In genomic region chr1:10852934-10853333, GRCm38 (mm10) we compare ENCODE assay signal across 21 mouse cellular contexts.
DNase-seq lines count a peak whose midpoint lies in the region; ATAC-seq and TF ChIP-seq lines count a peak whose summit lies in the region.
"Had no signal": no experiment of that assay in that cellular context is flagged by ENCODE, and none has a peak within 500 bp of the region (broad histone marks: within the 10 kb centered on the region; RNA-seq: fewer than 3 reads in every experiment).

No protein-coding gene starts in this region.

- H3K9ac ChIP-seq in ES-Bruce4 (ENCODE audit: low read depth, poor library complexity, severe bottlenecking) (no peak overlapping the region), ES-E14 (ENCODE audit: insufficient read depth, low read depth, low read length, poor library complexity, severe bottlenecking) (no peak overlapping the region)
- H3K9ac ChIP-seq in kidney, embryonic 14.5 days (ENCODE audit: low read depth, low read length) = no peak overlapping the region
- H3K9ac ChIP-seq: embryonic facial prominence, embryonic 12.5 days; forebrain, embryonic 13.5 days; forebrain, embryonic 15.5 days; forebrain, postnatal 0 days had no signal

- no peak for TF ChIP-seq EP300 in ES-Bruce4 (IDR thresholded peaks at IDR 0.05; ENCODE audit: insufficient read depth, low read depth, low read length)

- DNase-seq in ES-E14 (ENCODE audit: low read depth, low spot score) = peak; percentile 70
- DNase-seq in ZHBTc4 (ENCODE audit: low read depth, low spot score) = peak; percentile 90
- no peak for DNase-seq in midbrain, embryonic 10.5 days (ENCODE audit: low spot score)
- DNase-seq: adrenal gland, adult 2 months; adrenal gland, postnatal 14 days; adrenal gland, postnatal 36 days; B cell, adult 2 months; cerebellum, adult 11-12 months; cerebellum, adult 2 months; cerebellum, adult 9-10 months; cerebellum, postnatal 10 days; cerebellum, postnatal 25 days; forebrain, postnatal 0 days had no signal

- in situ Hi-C loops in ES-E14 (cut with MboI; ENCODE audit: low sequenced_read_pairs in 2 of 2, unreplicated experiment in 2 of 2) = no loop called here

- H3K4me1 ChIP-seq in ES-Bruce4 (ENCODE audit: control insufficient read depth, insufficient read depth, low read length) (peaks cover 1% of the 10 kb centered on the region), ES-E14 (ENCODE audit: control insufficient read depth in 2 of 2, insufficient read depth in 2 of 2, low read length in 2 of 2, poor library complexity in 1 of 2) (peaks cover 2 to 9% of the 10 kb centered on the region in 2 experiments; a peak in 1 of 4 replicates)
- peaks cover 8% of the 10 kb centered on the region; the same call in 1 of the 2 replicates for H3K4me1 ChIP-seq in midbrain, embryonic 10.5 days
- no peaks in the 10 kb centered on the region for H3K4me1 ChIP-seq in kidney, embryonic 14.5 days (ENCODE audit: control insufficient read depth, insufficient read depth, low read length)
- H3K4me1 ChIP-seq: embryonic facial prominence, embryonic 10.5 days; embryonic facial prominence, embryonic 12.5 days; forebrain, embryonic 13.5 days; forebrain, embryonic 15.5 days had no signal

- no peak for TF ChIP-seq CTCF in ES-Bruce4 (IDR thresholded peaks at IDR 0.05; ENCODE audit: low read depth, low read length)

- peaks cover 6% of the 10 kb centered on the region; the same call in 1 of the 2 replicates for H3K9me3 ChIP-seq in ES-Bruce4 (replicated peaks; ENCODE audit: control insufficient read depth, insufficient read depth, low read length, poor library complexity, severe bottlenecking)
- no peaks in the 10 kb centered on the region for H3K9me3 ChIP-seq in ES-E14 (ENCODE audit: control insufficient read depth, insufficient read depth, low read depth, low read length)
- no peaks in the 10 kb centered on the region for H3K9me3 ChIP-seq in midbrain, embryonic 10.5 days (replicated peaks)
- no peaks in the 10 kb centered on the region for H3K9me3 ChIP-seq in kidney, embryonic 14.5 days (ENCODE audit: control insufficient read depth, low read length)
- H3K9me3 ChIP-seq: embryonic facial prominence, embryonic 10.5 days; embryonic facial prominence, embryonic 12.5 days; forebrain, embryonic 13.5 days; forebrain, embryonic 15.5 days had no signal

- H3K27me3 ChIP-seq in ES-Bruce4 (ENCODE audit: control insufficient read depth, insufficient read depth, low read length, poor library complexity, severe bottlenecking) = no peaks in the 10 kb centered on the region
- no peaks in the 10 kb centered on the region for H3K27me3 ChIP-seq in midbrain, embryonic 10.5 days (ENCODE audit: low read depth, poor library complexity, severe bottlenecking)
- H3K27me3 ChIP-seq in kidney, embryonic 14.5 days (ENCODE audit: control insufficient read depth, insufficient read depth, low read length) = no peaks in the 10 kb centered on the region
- H3K27me3 ChIP-seq: CH12.LX; embryonic facial prominence, embryonic 12.5 days; forebrain, embryonic 13.5 days; forebrain, embryonic 15.5 days had no signal

- 73% methylated on average over 2 of the region's 2 CpGs for WGBS in midbrain, embryonic 10.5 days
- WGBS in kidney, embryonic 14.5 days = 86% methylated on average over 2 of the region's 2 CpGs

- H3K27ac ChIP-seq in ES-Bruce4 (ENCODE audit: insufficient read depth, low read length) = peak overlapping the region; percentile 82
- H3K27ac ChIP-seq in ES-E14 (ENCODE audit: insufficient read depth, low read depth, low read length, poor library complexity, severe bottlenecking) = no peak overlapping the region
- H3K27ac ChIP-seq in midbrain, embryonic 10.5 days (replicated peaks) = no peak overlapping the region
- H3K27ac ChIP-seq in kidney, embryonic 14.5 days (ENCODE audit: low read depth, low read length) = no peak overlapping the region
- H3K27ac ChIP-seq: embryonic facial prominence, embryonic 10.5 days; embryonic facial prominence, embryonic 12.5 days; forebrain, embryonic 13.5 days; forebrain, embryonic 15.5 days had no signal

- no peak for ATAC-seq in kidney, embryonic 14.5 days (ENCODE audit: low FRiP score, low TSS enrichment)
- ATAC-seq: CD4-positive, CD25-positive, alpha-beta regulatory T cell, adult 4 months; forebrain, embryonic 13.5 days; forebrain, embryonic 15.5 days; forebrain, postnatal 0 days had no signal

- H3K4me3 ChIP-seq in ES-Bruce4 (ENCODE audit: low read depth, low read length) = no peak overlapping the region
- no peak overlapping the region for H3K4me3 ChIP-seq in ES-E14 (ENCODE audit: insufficient read depth in 1 of 2, low read depth in 1 of 2, low read length in 2 of 2, poor library complexity in 1 of 2, severe bottlenecking in 1 of 2)
- no peak overlapping the region for H3K4me3 ChIP-seq in midbrain, embryonic 10.5 days
- no peak overlapping the region for H3K4me3 ChIP-seq in kidney, embryonic 14.5 days (ENCODE audit: low read length)
- H3K4me3 ChIP-seq: embryonic facial prominence, embryonic 10.5 days; embryonic facial prominence, embryonic 12.5 days; forebrain, embryonic 13.5 days; forebrain, embryonic 15.5 days had no signal

- no peak for TF ChIP-seq POLR2A in ES-Bruce4 (IDR thresholded peaks at IDR 0.05; ENCODE audit: insufficient read depth, low read length)

- no peak overlapping the region for H3K4me2 ChIP-seq in kidney, embryonic 14.5 days (replicated peaks; ENCODE audit: low read depth, low read length)
- H3K4me2 ChIP-seq: embryonic facial prominence, embryonic 12.5 days; forebrain, embryonic 13.5 days; forebrain, embryonic 15.5 days had no signal

- H3K36me3 ChIP-seq in ES-Bruce4 (ENCODE audit: control insufficient read depth, insufficient read depth, low read length, poor library complexity, severe bottlenecking) = no peaks in the 10 kb centered on the region
- no peaks in the 10 kb centered on the region for H3K36me3 ChIP-seq in ES-E14 (ENCODE audit: control insufficient read depth, insufficient read depth, low read length, poor library complexity, severe bottlenecking)
- no peaks in the 10 kb centered on the region for H3K36me3 ChIP-seq in midbrain, embryonic 10.5 days
- no peaks in the 10 kb centered on the region for H3K36me3 ChIP-seq in kidney, embryonic 14.5 days (ENCODE audit: control insufficient read depth, insufficient read depth, low read length)
- H3K36me3 ChIP-seq: embryonic facial prominence, embryonic 10.5 days; embryonic facial prominence, embryonic 12.5 days; forebrain, embryonic 15.5 days had no signal

TF ChIP-seq in ES-E14, 5 proteins besides CTCF, POLR2A, EP300 and RAD21:
- TF ChIP-seq CHD2 (IDR thresholded peaks at IDR 0.05; ENCODE audit: low read depth, low read length) = peak; percentile 73; the same call in 1 of the 2 replicates
- no peak for TF ChIP-seq HCFC1 (IDR thresholded peaks at IDR 0.05; ENCODE audit: borderline replicate concordance, insufficient read depth, low read length)
